22 mouse cellular contexts compared by ENCODE assay signal in the genomic region with DNA sequence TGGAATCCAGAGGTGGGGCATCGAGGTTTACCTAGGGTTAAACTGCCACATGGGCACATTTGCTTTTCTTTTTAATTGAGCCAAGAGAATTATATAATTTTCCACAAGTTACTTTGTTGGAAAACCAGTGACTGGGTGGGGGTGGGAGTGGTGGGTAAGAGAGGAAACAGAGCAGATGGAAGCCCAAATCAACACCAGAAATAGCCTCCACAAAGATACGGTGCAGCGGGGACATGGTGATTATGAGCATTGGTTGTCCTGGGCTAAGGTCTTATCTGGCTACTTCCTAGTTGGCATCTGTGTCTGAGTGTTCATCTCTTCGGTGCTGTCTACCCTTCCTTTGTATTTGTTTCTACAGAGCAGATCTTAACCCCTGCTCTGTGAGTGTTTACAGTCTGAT.
DNase-seq lines count a peak whose midpoint lies in the region; ATAC-seq lines count a peak whose summit lies in the region.
"Had no signal": no experiment of that assay in that cellular context is flagged by ENCODE, and none has a peak within 500 bp of the region (broad histone marks: within the 10 kb centered on the region; RNA-seq: fewer than 3 reads in every experiment).

No protein-coding gene starts in this region.

- no peak overlapping the region for H3K27ac ChIP-seq in heart, embryonic 10.5 days
- H3K27ac ChIP-seq: embryonic facial prominence, embryonic 15.5 days; forebrain, embryonic 10.5 days; hindbrain, embryonic 12.5 days; hindbrain, postnatal 0 days had no signal

- no peak for DNase-seq in frontal cortex, postnatal 25 days (ENCODE audit: low spot score in 2 of 2)
- DNase-seq in heart, adult 8-10 months (ENCODE audit: low spot score), result peak; percentile 10
- DNase-seq in heart, embryonic 10.5 days (ENCODE audit: low spot score), result no peak
- peak; percentile 12 for DNase-seq in right cerebral cortex, adult 18-20 months
- no peak for DNase-seq in right cerebral cortex, postnatal 4 days
- DNase-seq in lung, postnatal 25 days (ENCODE audit: low spot score), result no peak
- DNase-seq: B cell, adult 2 months; cerebellum, adult 11 months; cerebellum, adult 8-10 months; cerebellum, postnatal 14 days; embryo, embryonic 11 days; gastrocnemius, postnatal 10 days; kidney, adult 11 months had no signal

- WGBS in heart, embryonic 10.5 days, result 51% methylated on average over 4 of the region's 4 CpGs

- H3K9me3 ChIP-seq in heart, embryonic 10.5 days, result no peaks in the 10 kb centered on the region
- H3K9me3 ChIP-seq: embryonic facial prominence, embryonic 15.5 days; forebrain, embryonic 10.5 days; hindbrain, embryonic 12.5 days had no signal

- H3K4me1 ChIP-seq in heart, embryonic 10.5 days, result peaks cover 3% of the 10 kb centered on the region; the same call in 1 of the 2 replicates
- H3K4me1 ChIP-seq: forebrain, embryonic 10.5 days had no signal

- H3K36me3 ChIP-seq in heart, embryonic 10.5 days, result no peaks in the 10 kb centered on the region
- H3K36me3 ChIP-seq: embryonic facial prominence, embryonic 15.5 days; forebrain, embryonic 10.5 days; G1E; hindbrain, embryonic 12.5 days had no signal

- no peak overlapping the region for H3K4me3 ChIP-seq in heart, embryonic 10.5 days
- H3K4me3 ChIP-seq: embryonic facial prominence, embryonic 15.5 days; erythroblast, embryonic 14.5 days; forebrain, embryonic 10.5 days; hindbrain, embryonic 12.5 days had no signal

- no peaks in the 10 kb centered on the region for H3K27me3 ChIP-seq in heart, embryonic 10.5 days (ENCODE audit: insufficient read depth, poor library complexity, severe bottlenecking)
- H3K27me3 ChIP-seq: embryonic facial prominence, embryonic 15.5 days; hindbrain, embryonic 12.5 days had no signal

- peak; percentile 38; the same call in 1 of the 2 replicates for ATAC-seq in frontal cortex, adult (ENCODE audit: low TSS enrichment)
- ATAC-seq: CD4-positive, CD25-positive, alpha-beta regulatory T cell, adult 4 months; forebrain, embryonic 14.5 days; hindbrain, postnatal 0 days had no signal

Comparison
In these comparisons a context has a peak if more than half of its experiments do, and no peak if none do; other contexts are left out.
1. DNase-seq: peak in heart, adult 8-10 months (single experiment) and right cerebral cortex, adult 18-20 months (single experiment); none in frontal cortex, postnatal 25 days (0 of 2), heart, embryonic 10.5 days (single experiment), right cerebral cortex, postnatal 4 days (single experiment) and lung, postnatal 25 days (single experiment).